ENCODE assay signal across 8 mouse cellular contexts in genomic region chr8:80492987-80493441, GRCm38 (mm10). TPM values are rescaled to one million over a fixed set of nuclear protein-coding genes. Genes with fewer than 3 reads are reported as not detected.
DNase-seq lines count a peak whose midpoint lies in the region; ATAC-seq and TF ChIP-seq lines count a peak whose summit lies in the region.

No protein-coding gene starts in this region.

- peak overlapping the region; percentile 65 for H3ac ChIP-seq in C2C12 (ENCODE audit: control insufficient read depth, insufficient read length, low read depth)

- no peaks in the 10 kb centered on the region for H3K79me2 ChIP-seq in C2C12 (ENCODE audit: control insufficient read depth, insufficient read depth)

- no peaks in the 10 kb centered on the region for H3K36me3 ChIP-seq in C2C12 (ENCODE audit: control insufficient read depth, insufficient read depth)
- no peaks in the 10 kb centered on the region for H3K36me3 ChIP-seq in heart, embryonic 13.5 days
- peaks cover 27% of the 10 kb centered on the region for H3K36me3 ChIP-seq in liver, embryonic 14.5 days (replicated peaks; ENCODE audit: control insufficient read depth, insufficient read depth, low read depth)
- no peaks in the 10 kb centered on the region for H3K36me3 ChIP-seq in stomach, embryonic 14.5 days (ENCODE audit: control insufficient read depth, insufficient read depth, low read length)

- peak overlapping the region; percentile 79 for H3K4me2 ChIP-seq in heart, embryonic 13.5 days
- H3K4me2 ChIP-seq in liver, embryonic 14.5 days (ENCODE audit: low read depth) = peak overlapping the region; percentile 96
- peak overlapping the region; percentile 64 for H3K4me2 ChIP-seq in stomach, embryonic 14.5 days (replicated peaks; ENCODE audit: low read depth, low read length)

- H3K9me3 ChIP-seq in heart, embryonic 13.5 days = no peaks in the 10 kb centered on the region
- no peaks in the 10 kb centered on the region for H3K9me3 ChIP-seq in liver, embryonic 14.5 days (ENCODE audit: control insufficient read depth, low read length)
- H3K9me3 ChIP-seq in stomach, embryonic 14.5 days (ENCODE audit: control insufficient read depth, low read depth, low read length) = no peaks in the 10 kb centered on the region

- no peak overlapping the region; the same call in 1 of the 2 replicates for H3K27ac ChIP-seq in heart, embryonic 13.5 days (replicated peaks)
- peak overlapping the region; percentile 98 for H3K27ac ChIP-seq in liver, embryonic 14.5 days
- H3K27ac ChIP-seq in stomach, embryonic 14.5 days (ENCODE audit: low read length) = no peak overlapping the region

- DNase-seq in adrenal gland, adult 8-10 months = peak; percentile 14
- DNase-seq in embryo, embryonic 11.5 days (ENCODE audit: low read depth, low spot score) = peak; percentile 61
- peak; percentile 73 for DNase-seq in kidney, postnatal 10 days
- DNase-seq in liver, embryonic 14.5 days (ENCODE audit: low read depth in 3 of 3, low spot score in 3 of 3) = peak; percentile 75 to 81 (median 78)
- DNase-seq in natural killer cell, adult 2 months (ENCODE audit: low spot score in 2 of 2) = peak; percentile 42

- H3K9ac ChIP-seq in heart, embryonic 13.5 days = peak overlapping the region; percentile 74
- H3K9ac ChIP-seq in liver, embryonic 14.5 days (replicated peaks) = peak overlapping the region; percentile 94
- H3K9ac ChIP-seq in stomach, embryonic 14.5 days (replicated peaks; ENCODE audit: low read depth, low read length) = no peak overlapping the region; the same call in none of the 2 replicates

- no peak overlapping the region for H3K4me3 ChIP-seq in C2C12 (ENCODE audit: insufficient read depth, poor library complexity, severe bottlenecking)
- peak overlapping the region; percentile 61 for H3K4me3 ChIP-seq in heart, embryonic 13.5 days
- peak overlapping the region; percentile 77 to 80 for H3K4me3 ChIP-seq in liver, embryonic 14.5 days (ENCODE audit: insufficient read depth in 1 of 2, low read depth in 2 of 2, low read length in 2 of 2)
- peak overlapping the region; percentile 37 for H3K4me3 ChIP-seq in stomach, embryonic 14.5 days (ENCODE audit: low read depth, low read length)

- peak; percentile 62; the same call in 1 of the 2 replicates for TF ChIP-seq EP300 in liver, embryonic 14.5 days (IDR thresholded peaks at IDR 0.05; ENCODE audit: low read depth)

- peaks cover 7% of the 10 kb centered on the region for H3K4me1 ChIP-seq in heart, embryonic 13.5 days
- H3K4me1 ChIP-seq in liver, embryonic 14.5 days (replicated peaks; ENCODE audit: control insufficient read depth in 2 of 2, insufficient read depth in 2 of 2, low read length in 1 of 2) = peaks cover 0 to 21% of the 10 kb centered on the region in 2 experiments; a peak in 3 of 4 replicates
- H3K4me1 ChIP-seq in stomach, embryonic 14.5 days (ENCODE audit: control insufficient read depth, insufficient read depth, low read length) = no peaks in the 10 kb centered on the region

- TF ChIP-seq CTCF in C2C12 (IDR thresholded peaks at IDR 0.05; ENCODE audit: control insufficient read depth, insufficient read depth, insufficient read length) = no peak
- peak; percentile 83 for TF ChIP-seq CTCF in liver, embryonic 14.5 days (IDR thresholded peaks at IDR 0.05; ENCODE audit: low read depth)

- no peaks in the 10 kb centered on the region for H3K27me3 ChIP-seq in C2C12 (ENCODE audit: control insufficient read depth, insufficient read depth, insufficient read length)
- H3K27me3 ChIP-seq in heart, embryonic 13.5 days (replicated peaks) = 0 out of 2 replicates have a peak, but pooled peaks cover 4% of the 10 kb centered on the region
- H3K27me3 ChIP-seq in liver, embryonic 14.5 days (ENCODE audit: control insufficient read depth, insufficient read depth, low read length) = no peaks in the 10 kb centered on the region
- H3K27me3 ChIP-seq in stomach, embryonic 14.5 days (ENCODE audit: control insufficient read depth, insufficient read depth, low read length) = no peaks in the 10 kb centered on the region

- peak; percentile 61; the same call in 1 of the 2 replicates for ATAC-seq in heart, embryonic 13.5 days (ENCODE audit: extremely low read depth, insufficient number of reproducible peaks, low FRiP score, low TSS enrichment)
- peak; percentile 43 for ATAC-seq in liver, embryonic 14.5 days (ENCODE audit: insufficient read depth)
- ATAC-seq in stomach, embryonic 14.5 days (ENCODE audit: insufficient number of reproducible peaks, insufficient read depth, low FRiP score, low read depth) = peak; percentile 73

- no peaks in the 10 kb centered on the region for H3K79me3 ChIP-seq in C2C12 (ENCODE audit: low read depth)

- WGBS in heart, embryonic 13.5 days = under 1% methylated on average over 16 of the region's 16 CpGs
- WGBS in liver, embryonic 14.5 days (ENCODE audit: insufficient replicate concordance) = 0% methylated on average over 16 of the region's 16 CpGs
- WGBS in stomach, embryonic 14.5 days = under 1% methylated on average over 16 of the region's 16 CpGs

TF ChIP-seq in C2C12, 6 proteins besides CTCF, POLR2A, EP300 and RAD21:
- TF ChIP-seq MAX (IDR thresholded peaks at IDR 0.05) (no peak), MYOG (IDR thresholded peaks at IDR 0.05; ENCODE audit: control insufficient read depth, extremely low read depth, insufficient read length) (no peak), USF1 (IDR thresholded peaks at IDR 0.05; ENCODE audit: low read depth) (no peak), CEBPB (IDR thresholded peaks at IDR 0.05; ENCODE audit: low read depth) (no peak), MYOD1 (IDR thresholded peaks at IDR 0.05; ENCODE audit: control insufficient read depth, insufficient read length, low read depth) (no peak), FOSL1 (IDR thresholded peaks at IDR 0.05; ENCODE audit: insufficient read depth, low read length, poor library complexity, severe bottlenecking) (no peak)

RNA-seq across cellular contexts. Expression of gene Gypa, which starts 0.6 kb away (rescaled TPM):
- polyA plus RNA-seq in C2C12 (2012; fragmentation: generic; extraction: Trizol) = not detected
- under 1 TPM in 1 of 4 experiments, not detected in 3; 0.17 TPM for total RNA-seq in adrenal gland, adult 8-10 months (2022)
- polyA plus RNA-seq in heart, embryonic 13.5 days (2015; fragmentation: Nextera tagmentation; extraction: Ambion mirVana) = 23.2 and 28.8 TPM in 2 replicates
- 349 and 449 TPM in 2 replicates for polyA plus RNA-seq in liver, embryonic 14.5 days (2012; rRNA removed)
- 691 and 694 TPM in 2 replicates for polyA plus RNA-seq in liver, embryonic 14.5 days (2014; fragmentation: Nextera tagmentation; extraction: Ambion mirVana)
- polyA plus RNA-seq in stomach, embryonic 14.5 days (2014; fragmentation: Nextera tagmentation; extraction: Ambion mirVana) = 2.5 and 4.0 TPM in 2 replicates

Comparison
In these comparisons a context has a peak if more than half of its experiments do, and no peak if none do; other contexts are left out.
1. DNase-seq: peak in every context shown above with its lines; median percentile 78 in liver, embryonic 14.5 days; 73 in kidney, postnatal 10 days; 61 in embryo, embryonic 11.5 days; 42 in natural killer cell, adult 2 months; 14 in adrenal gland, adult 8-10 months.
2. RNA of gene Gypa, which starts 0.6 kb away (polyA plus RNA-seq): 349 to 694 TPM in liver, embryonic 14.5 days; 23.2 to 28.8 TPM in heart, embryonic 13.5 days, 2.5 to 4.0 TPM in stomach, embryonic 14.5 days and not detected in C2C12 (single experiment); every median in the first group is over 10 times any median in the second.
3. Peak in every context shown above with its lines, with median percentiles within 50 percentile points of each other: ATAC-seq and H3K4me2 ChIP-seq.